Mouse (Mus musculus): ENCODE data around the gene Vamp8. TPM values are rescaled to one million over a fixed set of nuclear protein-coding genes. Genes with fewer than 3 reads are reported as not detected.

Vamp8 gene
- 111 and 113 TPM in 2 replicates for polyA plus RNA-seq (2012; rRNA removed; ENCODE audit: low replicate concordance)

GRCm38 (mm10) chr6:72389941-72390771, at the start of gene Vamp8:
Gene Vamp8, minus strand, starts transcription at chr6:72390703.

GRCm38 (mm10) chr6:72439355-72440185, 49.1 kb upstream of the Vamp8 start, which contains the start of gene Mat2a:
Gene Mat2a, minus strand, starts transcription at chr6:72439558.

GRCm38 (mm10) chr6:72414076-72414756, 23.7 kb upstream of the Vamp8 start, which contains the start of gene Ggcx:
Gene Ggcx, plus strand, starts transcription at chr6:72414308.

GRCm38 (mm10) chr6:72380131-72380770, 10.3 kb downstream of the Vamp8 start, which contains the start of gene Vamp5:
Gene Vamp5, minus strand, starts transcription at chr6:72380468.

DNA sequence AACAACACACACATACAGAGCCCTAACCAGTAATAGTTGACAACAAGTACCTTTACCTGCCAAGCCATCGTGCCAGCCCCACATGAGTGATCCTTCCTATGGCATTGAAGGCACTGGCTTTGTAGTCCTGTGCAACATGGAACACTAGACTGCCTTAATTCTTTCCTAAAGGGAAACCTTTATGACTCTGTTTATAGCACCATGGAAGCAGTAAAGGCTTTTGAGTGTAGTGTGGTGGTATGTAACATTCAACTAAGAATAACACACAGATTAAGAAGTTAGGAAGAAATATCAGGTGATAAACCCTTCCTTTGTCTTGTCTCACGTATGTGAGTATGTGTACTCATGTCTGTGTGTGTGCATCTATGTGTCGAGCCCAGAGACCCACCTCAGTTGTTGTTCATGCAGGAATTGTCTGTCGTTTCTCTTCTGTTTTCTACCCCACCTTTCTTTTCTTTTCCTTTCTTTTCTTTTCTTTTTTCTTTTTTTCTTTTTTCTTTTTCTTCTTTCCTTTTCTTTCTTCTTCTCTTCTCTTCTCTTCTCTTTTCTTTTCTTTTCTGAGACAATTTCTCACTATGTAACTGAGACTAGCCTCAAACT, 23.6 kb downstream of the Vamp8 start, which contains the start of gene Rnf181:
TSS of gene Rnf181 (minus strand) at position 113 of the 600 bp plus-strand sequence.

DNA sequence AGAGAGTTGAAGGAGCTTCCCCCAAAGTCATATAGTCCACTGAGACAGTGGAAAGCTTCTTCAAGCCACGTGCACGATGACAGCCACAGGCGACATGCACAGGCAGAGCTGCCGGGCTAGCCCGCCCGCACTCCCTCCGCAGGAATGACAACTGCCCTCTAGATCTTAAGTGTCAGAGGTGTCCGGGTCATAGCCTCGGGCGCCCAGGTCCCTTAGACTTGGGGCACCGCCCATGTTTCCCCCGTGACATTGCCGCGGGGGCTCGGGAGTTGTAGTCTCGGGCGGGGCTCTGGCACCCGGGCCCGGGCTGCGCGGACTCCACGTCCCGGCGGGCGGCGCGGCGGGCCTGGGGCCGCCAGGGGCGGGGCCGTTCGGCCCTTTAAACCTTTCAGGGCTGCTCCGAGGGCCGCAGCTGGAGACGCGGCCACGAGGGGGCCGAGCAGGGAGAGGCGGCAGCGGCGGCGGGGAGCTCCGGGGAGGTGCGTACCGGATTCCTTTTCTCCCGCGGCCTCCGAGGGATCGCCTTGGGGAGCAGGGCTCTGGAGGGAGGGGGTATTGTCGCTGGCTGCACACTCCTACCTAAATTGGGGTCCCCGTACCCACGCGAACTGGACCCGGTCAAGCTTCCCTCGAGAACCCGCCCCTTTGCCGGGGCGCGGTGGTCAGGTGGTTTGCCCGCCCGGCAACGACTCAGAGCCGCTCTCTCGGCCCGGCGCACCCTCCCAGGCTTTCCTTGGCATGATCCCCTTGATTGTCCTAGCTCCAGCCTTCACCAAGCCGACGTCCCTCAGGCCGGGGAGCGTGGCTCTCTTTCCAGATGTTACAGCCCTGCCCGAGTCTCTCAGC, 35.2 kb downstream of the Vamp8 start, which contains the start of gene Tmem150a:
TSS of gene Tmem150a (plus strand) at position 382 of the 846 bp plus-strand sequence.

GRCm38 (mm10) chr6:72347166-72347941, 43.1 kb downstream of the Vamp8 start, which contains the start of gene 0610030E20Rik:
Gene 0610030E20Rik, plus strand, starts transcription at chr6:72347317.

GRCm38 (mm10) chr6:72345074-72345567, 45.4 kb downstream of the Vamp8 start, which contains the start of gene Usp39:
Gene Usp39, minus strand, starts transcription at chr6:72345184.

Other genes with a start within 250 kb of the Vamp8 start
- gene Atoh8, start 155.1 kb downstream of the Vamp8 start, polyA plus RNA-seq (2012; rRNA removed; ENCODE audit: low replicate concordance), result 16.6 and 18.7 TPM in 2 replicates
- 0.10 and 0.57 TPM in 2 replicates for gene Sftpb, start 86.1 kb downstream of the Vamp8 start, polyA plus RNA-seq (2012; rRNA removed; ENCODE audit: low replicate concordance)
- gene Usp39, start 45.5 kb downstream of the Vamp8 start, polyA plus RNA-seq (2012; rRNA removed; ENCODE audit: low replicate concordance), result 18.7 and 24.3 TPM in 2 replicates
- 20.1 and 24.2 TPM in 2 replicates for gene 0610030E20Rik, start 43.4 kb downstream of the Vamp8 start, polyA plus RNA-seq (2012; rRNA removed; ENCODE audit: low replicate concordance)
- gene Tmem150a, start 35.3 kb downstream of the Vamp8 start, polyA plus RNA-seq (2012; rRNA removed; ENCODE audit: low replicate concordance), result 39.9 and 57.7 TPM in 2 replicates
- 83.3 and 97.2 TPM in 2 replicates for gene Rnf181, start 23.7 kb downstream of the Vamp8 start, polyA plus RNA-seq (2012; rRNA removed; ENCODE audit: low replicate concordance)
- gene Vamp5, start 10.2 kb downstream of the Vamp8 start, polyA plus RNA-seq (2012; rRNA removed; ENCODE audit: low replicate concordance), result 22.3 and 33.6 TPM in 2 replicates
- 38.4 and 41.4 TPM in 2 replicates for gene Ggcx, start 23.6 kb upstream of the Vamp8 start, polyA plus RNA-seq (2012; rRNA removed; ENCODE audit: low replicate concordance)
- 115 and 120 TPM in 2 replicates for gene Mat2a, start 48.9 kb upstream of the Vamp8 start, polyA plus RNA-seq (2012; rRNA removed; ENCODE audit: low replicate concordance)
- 0.57 and 1.0 TPM in 2 replicates for gene Sh2d6, start 131.0 kb upstream of the Vamp8 start, polyA plus RNA-seq (2012; rRNA removed; ENCODE audit: low replicate concordance)
- 56.2 and 70.5 TPM in 2 replicates for gene Capg, start 153.7 kb upstream of the Vamp8 start, polyA plus RNA-seq (2012; rRNA removed; ENCODE audit: low replicate concordance)
- gene Elmod3, start 207.7 kb upstream of the Vamp8 start, polyA plus RNA-seq (2012; rRNA removed; ENCODE audit: low replicate concordance), result 32.9 and 43.9 TPM in 2 replicates
- gene Retsat, start 207.8 kb upstream of the Vamp8 start, polyA plus RNA-seq (2012; rRNA removed; ENCODE audit: low replicate concordance), result 67.1 and 126 TPM in 2 replicates
- 55.6 and 77.0 TPM in 2 replicates for gene Tgoln1, start 226.3 kb upstream of the Vamp8 start, polyA plus RNA-seq (2012; rRNA removed; ENCODE audit: low replicate concordance)